Mouse (Mus musculus): ENCODE data around the gene Hoxa5. TPM values are rescaled to one million over a fixed set of nuclear protein-coding genes. Genes with fewer than 3 reads are reported as not detected.

Hoxa5 gene
- polyA plus RNA-seq, 1 experiment = 6.1 TPM

DNA sequence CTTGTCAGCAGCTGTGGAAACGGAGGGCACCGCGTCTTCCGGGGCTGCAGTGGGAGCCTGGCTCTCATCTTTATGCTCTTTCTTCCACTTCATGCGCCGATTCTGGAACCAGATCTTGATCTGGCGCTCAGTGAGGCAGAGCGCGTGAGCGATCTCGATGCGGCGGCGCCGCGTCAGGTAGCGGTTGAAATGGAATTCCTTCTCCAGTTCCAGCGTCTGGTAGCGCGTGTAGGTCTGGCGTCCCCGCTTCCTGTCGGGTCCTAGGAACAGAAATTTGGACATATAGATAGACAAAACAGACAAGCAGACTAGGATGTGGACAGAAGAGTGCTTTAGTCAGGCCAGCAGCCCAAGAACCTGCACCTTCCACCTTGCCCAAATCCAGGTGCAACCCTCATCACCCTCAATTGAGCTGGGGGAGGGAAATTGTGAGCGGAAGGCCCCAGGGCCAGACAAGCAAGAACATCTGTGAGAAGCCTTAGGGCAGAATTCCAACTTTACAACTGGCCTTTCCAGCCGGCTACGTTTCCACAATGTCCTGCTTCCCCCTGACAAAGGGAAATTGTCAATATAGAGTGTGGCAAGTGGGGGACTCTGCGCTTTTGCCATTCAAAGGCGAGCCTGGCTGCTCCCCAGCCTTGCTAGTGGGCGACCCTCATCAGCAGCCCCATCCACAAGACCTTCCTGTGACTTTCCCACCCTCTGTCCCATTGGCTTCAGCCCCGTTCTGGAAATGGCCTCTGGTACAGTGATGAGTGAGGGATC is 11.6 kb upstream of the Hoxa5 start:
- DNase-seq (ENCODE audit: low spot score) = peak; percentile 29

DNA sequence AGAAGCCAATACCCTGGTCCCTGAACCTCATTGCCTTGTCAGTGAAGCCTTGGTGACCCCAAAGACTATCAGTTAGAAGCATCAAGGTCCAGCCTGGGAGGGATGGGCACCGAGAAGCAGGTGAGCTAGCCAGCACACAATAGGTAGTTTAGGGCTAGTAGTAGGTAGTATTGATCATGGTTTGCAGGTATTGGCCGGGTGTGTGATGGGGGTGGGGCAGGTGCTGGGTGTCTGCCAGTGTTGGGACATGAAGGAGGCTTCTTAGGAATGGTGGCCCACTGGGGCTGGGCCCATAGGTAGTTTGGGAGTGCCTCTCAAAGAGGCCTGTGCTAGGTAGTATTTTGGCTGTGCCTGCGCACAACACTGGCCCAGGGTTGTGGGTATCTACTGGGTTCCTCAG is 10.7 kb upstream of the Hoxa5 start:
- DNase-seq (ENCODE audit: low spot score) = no peak

DNA sequence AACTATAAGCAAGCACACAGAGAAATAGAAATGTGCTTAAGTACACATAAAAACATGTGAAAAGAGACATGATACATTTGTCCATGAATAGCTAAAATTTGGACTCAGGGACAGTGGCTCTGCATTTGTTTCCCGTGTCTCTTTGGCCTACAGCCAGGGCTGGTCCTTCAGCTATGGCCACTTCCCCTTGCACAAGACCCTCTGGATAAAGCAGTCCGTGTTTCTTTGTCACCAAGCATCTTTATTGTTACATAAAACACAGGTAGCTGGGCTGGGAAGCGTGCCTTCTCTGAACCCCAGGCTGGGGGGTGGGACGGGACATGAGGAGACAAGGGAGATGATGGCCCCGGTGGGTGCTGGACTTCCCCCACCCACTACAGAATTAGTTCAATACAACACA is 9.9 kb upstream of the Hoxa5 start:
- DNase-seq (ENCODE audit: low spot score) = no peak

DNA sequence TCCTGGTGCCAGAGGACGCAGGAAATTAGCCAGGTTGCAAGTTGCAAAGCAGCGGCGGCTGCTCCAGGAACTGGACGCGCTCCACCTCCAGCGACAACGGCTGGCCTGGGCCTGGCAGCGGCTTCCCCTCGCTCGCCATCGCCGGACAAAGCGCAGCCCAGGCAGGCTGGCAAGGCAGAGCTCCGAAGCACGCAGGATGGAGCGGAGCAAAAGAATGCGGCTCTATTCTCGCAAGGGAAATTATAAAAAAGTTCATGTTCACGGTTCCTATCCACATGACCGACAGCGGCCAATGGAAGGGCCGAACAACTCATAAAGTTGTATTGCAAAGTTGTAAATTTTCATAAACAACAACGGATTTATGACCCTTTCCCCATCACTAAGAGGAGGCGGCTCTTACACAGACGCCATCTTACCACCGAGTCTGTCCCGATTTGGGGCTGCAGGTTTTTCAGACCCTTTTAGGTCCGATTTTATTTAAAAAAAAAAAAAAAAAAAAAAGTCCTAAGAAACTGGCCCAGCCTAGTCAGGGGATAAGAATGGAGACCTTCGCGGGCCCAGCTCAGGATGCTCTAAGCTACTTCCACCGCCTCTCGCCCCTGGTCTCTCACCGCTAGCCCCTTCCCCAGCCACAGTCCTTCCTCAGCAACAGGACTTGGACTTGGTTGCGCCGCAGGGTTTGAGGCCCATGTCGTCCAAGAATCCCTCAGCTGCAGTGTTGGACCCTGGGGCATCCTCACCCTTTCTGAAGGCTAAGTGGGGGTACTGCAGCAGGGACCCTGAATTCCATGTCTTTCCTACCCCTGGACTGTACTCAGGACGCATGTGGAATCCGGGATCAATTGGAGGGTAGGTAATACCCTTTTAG is 9.0 kb upstream of the Hoxa5 start, which contains the start of the genes Hoxa3 and Gm28308:
Gene Hoxa3 (minus strand): TSS at position 218 of the 868 bp plus-strand sequence.
Gene Gm28308 (minus strand): TSS at position 221 of the 868 bp plus-strand sequence.
- peak; percentile 80 for DNase-seq (ENCODE audit: low spot score)

DNA sequence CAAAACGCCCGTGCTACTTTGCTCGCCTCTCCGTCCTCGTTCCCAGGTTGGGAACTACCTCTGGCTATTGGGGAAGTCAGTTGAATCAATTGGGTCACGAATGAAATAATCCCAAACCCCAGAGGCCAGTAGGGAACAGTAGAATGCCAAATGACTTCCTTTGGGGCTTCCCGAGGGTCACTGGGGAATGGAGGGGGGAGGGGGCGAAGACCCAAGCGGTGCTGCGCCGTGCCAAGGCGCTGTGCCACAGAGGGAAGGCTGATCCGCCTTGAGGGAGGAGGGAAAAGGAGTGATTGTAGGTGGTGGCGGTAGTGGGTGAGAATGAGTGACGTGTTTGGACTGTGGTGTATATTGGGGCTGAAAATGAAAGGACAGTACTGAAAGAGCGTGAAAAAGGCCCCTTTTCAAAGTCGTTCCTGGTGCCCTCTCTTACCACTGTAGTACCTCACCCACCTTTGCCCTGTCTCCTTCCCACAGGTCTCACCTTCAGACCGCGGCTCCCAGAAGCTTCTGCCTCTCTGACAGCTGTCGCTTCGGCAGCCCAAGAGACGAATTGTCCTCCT is 8.2 kb upstream of the Hoxa5 start:
- peak; percentile 49 for DNase-seq (ENCODE audit: low spot score)

DNA sequence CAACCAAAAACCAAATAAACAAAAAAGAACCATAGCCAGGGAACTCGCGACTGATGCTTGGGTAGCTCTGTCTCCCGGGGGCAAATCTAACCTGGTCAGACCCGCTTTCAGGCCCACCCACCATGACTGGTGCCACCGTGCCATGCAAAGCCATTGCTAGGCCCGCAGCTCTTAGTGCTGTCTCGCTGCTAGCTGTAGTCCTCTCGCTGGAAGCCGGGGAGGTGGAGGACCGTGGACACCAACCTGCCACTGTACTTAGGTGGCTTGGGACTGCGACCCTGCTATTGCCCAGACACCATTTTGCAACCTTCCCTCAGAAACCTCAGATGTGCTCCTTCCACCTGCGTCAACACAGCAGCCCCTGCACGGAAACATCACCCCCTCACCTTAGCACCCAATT is 7.6 kb upstream of the Hoxa5 start:
- DNase-seq (ENCODE audit: low spot score) = peak; percentile 32

DNA sequence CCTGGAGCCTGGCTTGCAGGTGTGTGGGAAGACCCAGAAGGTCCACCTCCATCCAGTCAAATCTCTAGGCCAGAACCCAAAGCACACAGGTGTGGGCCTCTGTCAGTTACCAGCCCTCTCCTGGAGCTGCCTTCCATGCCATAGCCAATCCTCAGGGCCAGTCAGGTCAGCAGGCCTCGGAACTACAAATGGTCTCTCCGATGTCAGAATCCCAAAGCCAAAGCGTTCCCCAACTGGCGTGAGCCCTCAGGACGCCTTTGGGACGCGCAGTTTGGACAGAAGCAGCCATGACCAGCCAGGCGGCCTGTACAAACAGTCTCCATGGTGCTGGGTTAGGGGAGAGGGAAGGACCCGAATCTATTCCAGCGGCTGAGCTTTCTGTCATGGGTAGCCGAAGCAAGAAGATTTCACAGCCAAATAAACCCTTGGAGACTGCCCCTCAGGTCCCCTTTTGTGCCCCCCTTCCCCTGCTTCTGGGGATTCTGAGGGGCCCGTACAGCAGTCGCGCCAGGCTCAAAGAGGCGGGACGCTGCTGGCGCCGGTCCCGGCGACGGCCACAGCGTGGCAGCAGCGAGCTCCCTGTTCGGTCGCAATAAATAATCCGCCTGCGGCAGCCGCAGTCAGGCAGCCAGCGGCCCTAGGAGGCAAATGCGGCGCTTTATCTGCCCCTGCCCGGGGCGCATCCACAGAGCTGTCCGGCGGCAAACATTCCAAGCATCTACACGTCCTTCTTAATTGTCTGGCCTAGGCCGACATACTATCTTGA is 7.0 kb upstream of the Hoxa5 start:
- peak; percentile 76 for DNase-seq (ENCODE audit: low spot score)

DNA sequence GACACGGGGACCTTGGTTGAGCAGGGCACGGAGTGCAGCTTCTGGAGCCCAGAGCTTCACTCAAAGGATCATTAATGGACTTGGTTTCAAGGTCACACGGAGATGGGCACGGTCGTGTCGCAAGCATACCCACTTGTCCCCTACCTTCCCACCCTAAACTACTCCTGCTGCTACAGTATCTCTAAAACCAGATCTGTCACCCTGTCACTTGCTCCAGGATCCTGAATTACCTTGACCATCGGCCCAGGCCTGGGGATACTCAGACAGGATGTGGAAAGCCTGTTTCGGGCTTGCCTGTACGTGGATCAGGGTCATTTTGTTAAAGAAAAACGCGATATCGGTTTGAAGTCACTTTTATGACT is 5.3 kb upstream of the Hoxa5 start:
- no peak for DNase-seq (ENCODE audit: low spot score)

DNA sequence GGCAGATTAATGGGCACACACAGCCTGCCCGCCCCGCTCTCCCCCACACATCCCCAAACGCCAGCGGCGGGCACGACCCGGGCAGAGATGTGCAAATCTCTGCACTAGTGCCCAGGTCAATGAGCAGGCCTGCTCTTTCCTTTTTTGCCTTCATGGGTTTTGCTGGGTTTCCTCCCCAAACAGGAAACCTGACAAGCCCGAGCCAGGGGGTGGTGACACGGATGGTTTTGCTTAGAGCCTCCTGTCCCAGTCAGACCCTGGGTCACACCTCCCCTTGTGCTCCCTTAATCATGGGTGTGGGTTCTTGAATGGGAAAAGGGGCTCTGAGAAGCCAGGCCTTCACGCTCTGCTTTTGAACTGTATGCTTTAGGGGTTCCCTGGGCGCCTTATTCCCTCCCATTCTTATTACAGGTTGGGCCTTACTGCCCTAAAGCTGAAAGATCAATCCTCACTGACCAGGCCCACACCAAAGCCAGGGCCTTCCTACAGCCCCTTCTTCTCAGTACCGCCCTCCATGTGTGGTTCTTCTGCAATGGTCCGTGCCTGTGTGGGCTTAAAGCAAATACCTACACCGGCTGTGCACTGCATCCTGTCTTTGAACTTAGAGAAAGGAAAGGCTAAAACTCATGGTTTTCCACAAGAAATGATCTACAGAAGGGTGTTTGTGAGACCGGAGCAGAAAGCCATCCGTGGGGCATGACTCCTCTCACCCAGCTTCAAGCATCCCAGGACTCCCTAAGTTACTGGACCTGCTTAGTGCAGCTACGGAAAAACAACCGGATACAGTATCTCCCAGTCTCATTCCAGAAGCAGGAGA is 4.7 kb upstream of the Hoxa5 start:
- no peak for DNase-seq (ENCODE audit: low spot score)

DNA sequence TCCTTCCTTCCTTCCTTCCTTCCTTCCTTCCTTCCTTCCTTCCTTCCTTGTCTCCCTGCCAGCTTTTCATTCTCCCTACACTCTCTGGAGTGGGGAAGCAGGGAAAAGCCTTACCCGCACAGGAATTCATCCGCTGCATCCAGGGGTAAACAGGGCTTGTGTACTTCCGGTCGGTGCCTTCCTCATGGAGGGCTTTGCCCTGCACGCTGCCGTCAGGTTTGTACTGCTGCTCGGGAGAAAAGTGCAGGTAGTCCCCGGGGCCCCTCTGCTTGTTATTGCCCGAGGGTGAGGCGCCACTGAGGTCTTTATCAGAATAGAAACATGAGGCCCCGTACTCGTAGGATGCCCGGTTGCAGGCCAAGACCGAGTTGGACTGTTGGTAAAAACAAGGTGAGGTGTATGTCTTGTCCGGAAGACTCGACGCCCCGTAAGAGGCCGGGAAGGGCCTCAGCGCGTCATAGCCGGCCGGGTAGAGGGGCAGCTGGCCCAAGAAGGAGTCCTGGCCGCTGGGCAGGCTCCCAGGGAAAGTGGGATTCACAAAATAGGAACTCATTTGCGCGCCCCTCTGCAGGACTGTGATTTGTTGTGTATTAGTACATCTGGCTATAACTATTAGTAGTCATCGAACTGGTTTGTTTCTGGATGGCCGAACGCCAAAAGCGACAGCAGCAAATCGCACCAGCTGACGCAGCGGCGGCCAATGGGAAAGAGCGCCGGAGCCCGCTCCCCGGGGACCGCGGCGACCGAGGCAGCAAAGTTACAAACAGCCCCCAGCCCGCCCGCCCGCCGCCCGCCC is 3.9 kb upstream of the Hoxa5 start, which contains the start of gene Hoxa6:
Gene Hoxa6 (minus strand): TSS at position 651 of the 796 bp plus-strand sequence.
- DNase-seq (ENCODE audit: low spot score) = peak; percentile 43

DNA sequence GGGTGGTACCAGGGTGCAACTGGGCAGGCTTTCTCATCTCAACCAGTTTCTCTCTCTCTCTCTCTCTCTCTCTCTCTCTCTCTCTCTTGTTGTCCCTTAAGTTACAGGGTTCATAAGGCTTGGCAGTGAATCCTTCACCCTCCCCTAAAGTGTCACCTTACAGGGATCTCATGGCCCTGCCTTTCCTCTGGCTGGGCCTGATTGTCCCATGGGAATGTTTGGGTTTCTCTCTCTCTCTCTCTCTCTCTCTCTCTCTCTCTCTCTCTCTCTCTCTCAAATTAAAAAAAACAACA is 3.2 kb upstream of the Hoxa5 start:
- no peak for DNase-seq (ENCODE audit: low spot score)

DNA sequence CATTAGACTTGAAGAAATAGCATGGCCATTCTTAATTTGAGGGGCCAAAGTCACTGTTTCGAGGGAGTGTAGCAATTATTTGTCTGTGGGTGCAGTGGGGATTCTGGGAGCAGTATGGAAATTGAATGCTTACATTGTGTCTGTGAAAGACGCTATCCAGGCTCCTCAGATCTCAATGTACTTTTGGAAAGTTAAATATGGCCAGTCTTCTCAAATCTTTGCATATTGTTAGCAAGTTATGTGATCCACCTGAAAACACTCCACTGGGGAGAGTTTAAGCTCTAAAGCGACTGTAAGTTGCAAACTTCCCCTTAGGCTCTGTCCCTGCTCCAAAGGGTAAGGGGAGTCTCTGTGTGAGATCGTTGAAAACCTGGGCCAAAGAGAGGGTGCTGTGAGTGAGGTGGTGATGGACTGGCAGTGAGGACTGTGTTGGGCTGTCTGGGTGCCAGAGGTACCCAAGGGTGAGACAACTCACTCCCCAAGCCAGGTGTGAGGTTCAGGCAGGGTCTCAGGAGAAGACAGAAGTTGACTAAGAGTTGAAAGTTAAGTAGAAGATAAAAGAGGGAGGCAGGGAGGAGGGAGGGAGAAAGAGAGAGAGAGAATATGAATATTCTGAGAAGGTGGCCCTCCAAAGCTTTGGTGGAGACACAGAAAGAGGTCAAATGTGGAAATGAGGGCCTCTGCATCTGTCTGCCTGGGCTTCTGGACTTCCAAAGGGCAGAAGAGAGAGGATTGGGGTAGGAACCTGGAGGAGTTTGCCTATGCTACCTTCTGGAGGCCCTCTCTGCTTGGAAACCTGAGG is 2.7 kb upstream of the Hoxa5 start:
- DNase-seq (ENCODE audit: low spot score) = no peak

DNA sequence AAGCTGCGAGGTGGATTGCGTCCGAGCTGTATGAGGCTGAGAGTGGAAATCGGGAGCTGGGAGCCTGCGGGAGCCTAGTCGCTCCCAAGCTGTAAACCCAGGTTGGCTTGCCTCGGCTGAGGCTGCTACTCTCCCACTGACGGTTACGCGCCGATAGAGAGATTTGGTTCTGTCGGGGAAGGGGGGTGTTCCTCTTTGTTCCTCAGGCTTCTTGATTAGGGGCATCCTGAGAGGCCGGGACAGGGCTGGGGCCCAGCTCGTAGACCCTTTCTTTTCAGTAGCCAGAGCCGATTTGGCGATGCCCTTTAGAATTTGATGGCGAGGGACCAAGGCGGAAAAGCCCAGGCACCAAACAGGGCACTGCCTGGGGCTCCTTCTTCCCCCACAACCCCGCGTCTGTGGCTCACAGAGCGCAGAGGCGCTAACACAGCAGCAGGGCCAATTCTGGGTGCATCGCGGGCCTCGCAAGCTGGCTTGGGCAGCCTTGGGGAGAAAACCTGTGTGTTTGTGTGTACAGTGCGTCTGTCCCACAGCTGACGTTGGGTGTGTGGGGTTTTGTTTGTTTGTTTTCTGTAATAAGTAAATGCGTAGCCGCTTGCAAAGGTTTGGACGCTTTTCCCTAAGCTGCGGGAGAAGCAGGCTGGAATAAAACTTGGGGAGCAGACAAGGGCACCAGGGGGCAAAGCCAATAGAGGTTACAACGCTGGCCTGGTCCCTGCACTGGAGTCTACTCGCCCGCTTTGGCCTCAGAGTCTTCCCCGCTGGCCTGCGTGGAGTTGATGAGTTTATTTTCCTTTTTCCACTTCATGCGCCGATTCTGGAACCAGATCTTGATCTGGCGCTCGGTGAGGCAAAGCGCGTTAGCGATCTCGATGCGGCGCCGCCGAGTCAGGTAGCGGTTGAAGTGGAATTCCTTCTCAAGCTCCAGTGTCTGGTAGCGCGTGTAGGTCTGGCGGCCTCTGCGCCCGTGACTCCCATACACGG is 1.5 kb upstream of the Hoxa5 start:
- DNase-seq (ENCODE audit: low spot score) = no peak

DNA sequence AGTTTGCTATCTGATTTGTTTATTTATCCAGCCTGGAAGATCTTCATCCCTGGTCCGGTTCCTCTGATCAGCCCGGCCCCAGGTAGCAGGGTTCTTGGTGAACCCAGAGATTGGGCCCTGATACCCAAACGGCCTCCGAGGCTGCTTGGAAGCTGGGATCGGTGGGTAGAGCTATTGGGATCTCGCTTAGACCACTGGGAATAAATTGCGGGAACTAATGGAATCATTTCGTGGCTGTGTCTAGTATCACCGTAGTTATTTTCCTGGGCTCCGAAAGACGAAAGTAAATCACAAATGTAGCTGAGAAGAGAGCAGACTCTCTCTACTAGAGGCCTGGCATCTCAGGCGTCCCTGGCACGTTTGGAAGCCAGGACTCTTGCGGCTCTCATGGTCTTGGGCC is 834 bp upstream of the Hoxa5 start:
- no peak for DNase-seq (ENCODE audit: low spot score)

DNA sequence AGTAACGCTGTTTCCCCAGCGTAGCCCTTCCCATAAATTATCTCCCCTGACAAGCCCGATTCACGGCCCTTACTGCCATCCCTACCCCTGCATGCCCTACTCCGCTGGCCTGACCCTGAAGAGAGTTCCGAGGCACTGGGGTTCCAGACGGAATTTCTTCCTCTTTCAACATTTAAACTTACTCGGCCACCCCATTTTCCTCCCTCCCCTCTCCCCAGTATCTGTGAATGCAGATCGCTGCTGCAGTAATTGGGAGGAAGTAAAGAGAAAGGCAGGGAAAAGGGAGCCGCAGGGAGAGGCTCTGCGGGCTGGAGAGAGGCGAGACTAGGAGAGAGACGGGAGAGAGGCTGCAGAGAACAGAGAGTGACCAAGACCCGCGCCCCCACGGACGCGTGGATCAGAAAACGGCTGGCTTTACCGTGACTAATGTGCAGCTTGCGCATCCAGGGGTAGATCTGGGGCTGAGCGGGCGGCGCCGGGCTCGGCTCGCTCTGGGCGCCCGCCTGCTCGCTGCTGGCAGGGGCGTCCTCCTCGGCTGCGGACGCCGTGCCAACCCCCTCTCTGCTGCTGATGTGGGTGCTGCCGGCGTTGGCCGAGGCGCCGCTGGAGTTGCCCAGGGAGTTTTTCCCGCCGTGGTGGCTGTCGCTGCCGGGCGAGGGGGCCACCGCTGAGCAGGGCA is 877 bp downstream of the Hoxa5 start:
- no peak for DNase-seq (ENCODE audit: low spot score)

DNA sequence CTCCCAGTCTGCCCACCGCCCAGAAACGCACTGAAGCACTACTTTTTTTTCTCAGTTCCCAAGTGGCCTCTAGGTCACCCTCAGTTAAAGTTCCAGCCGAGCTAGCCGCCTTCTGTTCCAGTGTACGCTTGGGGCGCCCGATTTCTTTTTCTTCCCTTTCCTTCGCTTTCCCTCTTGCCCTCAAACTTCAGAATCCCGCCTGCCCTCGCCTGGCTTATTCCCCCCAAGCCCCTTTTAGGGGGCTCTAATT is 1.3 kb downstream of the Hoxa5 start:
- no peak for DNase-seq (ENCODE audit: low spot score)

DNA sequence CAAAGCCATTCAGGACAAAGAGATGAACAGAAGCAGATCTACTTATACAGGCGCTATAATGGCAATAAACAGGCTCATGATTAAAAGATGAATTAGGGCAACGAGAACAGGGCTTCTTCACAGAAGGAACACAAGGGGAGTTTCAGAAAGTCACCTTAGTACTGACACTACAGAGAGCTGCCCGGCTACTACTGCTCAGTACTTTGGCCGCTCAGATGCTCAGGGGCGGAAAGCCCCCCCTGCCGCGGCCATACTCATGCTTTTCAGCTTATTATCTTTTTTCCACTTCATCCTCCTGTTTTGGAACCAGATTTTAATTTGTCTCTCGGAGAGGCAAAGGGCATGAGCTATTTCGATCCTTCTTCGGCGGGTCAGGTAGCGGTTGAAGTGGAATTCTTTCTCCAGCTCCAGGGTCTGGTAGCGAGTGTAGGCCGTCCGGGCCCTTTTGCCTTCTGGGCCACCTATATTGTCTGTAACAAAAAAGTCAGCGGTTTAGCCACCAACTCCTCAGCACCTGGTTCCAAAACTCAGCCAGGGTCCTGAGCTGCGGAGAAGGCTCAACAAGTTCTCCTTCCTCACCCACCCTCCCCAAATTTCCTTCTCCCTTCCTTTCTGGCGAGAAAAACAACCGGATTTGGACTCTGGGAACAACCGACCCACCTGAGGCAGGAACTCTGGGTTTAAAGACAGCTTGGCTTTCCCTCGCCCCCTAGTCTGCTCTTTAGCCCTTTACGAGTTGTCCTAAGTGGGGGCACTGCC is 1.8 kb downstream of the Hoxa5 start:
- no peak for DNase-seq (ENCODE audit: low spot score)

All from urinary bladder, adult 2 months (tissue).